Mouse (Mus musculus): Measurements from ENCODE around the gene Sfmbt1. TPM values are rescaled to one million over a fixed set of nuclear protein-coding genes. Genes with fewer than 3 reads are reported as not detected.

Sfmbt1 gene
- polyA plus RNA-seq (2012; rRNA removed): 6.7 and 7.3 TPM in 2 replicates

DNA sequence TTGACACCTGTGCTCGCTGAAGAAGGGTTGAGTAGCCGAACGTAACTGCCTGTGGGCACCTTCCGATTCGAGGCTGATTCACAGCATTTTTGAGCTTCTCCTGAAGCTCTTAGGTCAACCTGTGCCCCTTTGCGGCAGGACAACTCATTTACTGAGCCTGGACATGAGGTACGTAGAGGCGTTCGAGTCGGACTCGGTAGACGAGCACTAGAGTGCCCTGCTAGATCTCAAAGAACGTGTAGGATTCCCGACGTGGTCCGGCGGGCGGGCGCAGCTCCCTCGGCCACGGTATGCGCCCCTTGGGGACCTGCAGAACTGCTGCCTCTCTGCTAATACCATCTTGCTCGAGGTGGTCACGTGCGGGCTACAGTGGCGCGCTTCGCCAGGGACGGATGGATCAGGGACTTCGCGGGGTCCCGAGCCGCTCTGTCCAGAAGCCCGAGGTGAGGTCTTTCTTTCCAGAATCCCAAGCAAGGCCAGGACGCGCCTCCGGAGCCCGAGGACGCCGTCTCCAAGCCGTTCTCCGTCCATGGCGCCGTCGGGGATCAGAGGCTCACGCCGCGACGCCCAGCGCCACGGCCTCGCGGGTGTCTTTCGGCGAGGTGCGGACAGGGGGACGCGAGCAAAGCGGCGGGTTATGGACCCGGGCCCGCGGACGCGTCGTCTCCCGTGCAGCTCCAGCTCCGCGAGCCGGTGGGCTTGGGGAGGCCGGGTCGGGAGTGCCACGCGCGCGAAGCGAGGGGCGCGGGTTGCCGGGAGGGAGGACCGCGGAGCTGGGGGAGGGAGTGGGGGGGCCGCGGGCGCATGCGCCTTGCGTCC is at the start of gene Sfmbt1:
Gene Sfmbt1 (plus strand): TSS at position 51 of the 819 bp plus-strand sequence.
- Histone ChIP-seq H3K27ac (ENCODE audit: insufficient read depth, low read length) (peak within 1 kb of the TSS; percentile 90), H3K4me1 (ENCODE audit: control insufficient read depth, insufficient read depth, low read length) (peaks cover 2% of the 10 kb centered on the region; the same call in 1 of the 2 replicates), H3K4me3 (ENCODE audit: insufficient read depth, low read length) (peak within 1 kb of the TSS; percentile 81)
- no peak for TF ChIP-seq POLR2A (IDR thresholded peaks at IDR 0.05; ENCODE audit: extremely low read depth, insufficient read depth, low read length)
- TF ChIP-seq CTCF (IDR thresholded peaks at IDR 0.05; ENCODE audit: extremely low read depth, insufficient read depth, low read length): no peak

DNA sequence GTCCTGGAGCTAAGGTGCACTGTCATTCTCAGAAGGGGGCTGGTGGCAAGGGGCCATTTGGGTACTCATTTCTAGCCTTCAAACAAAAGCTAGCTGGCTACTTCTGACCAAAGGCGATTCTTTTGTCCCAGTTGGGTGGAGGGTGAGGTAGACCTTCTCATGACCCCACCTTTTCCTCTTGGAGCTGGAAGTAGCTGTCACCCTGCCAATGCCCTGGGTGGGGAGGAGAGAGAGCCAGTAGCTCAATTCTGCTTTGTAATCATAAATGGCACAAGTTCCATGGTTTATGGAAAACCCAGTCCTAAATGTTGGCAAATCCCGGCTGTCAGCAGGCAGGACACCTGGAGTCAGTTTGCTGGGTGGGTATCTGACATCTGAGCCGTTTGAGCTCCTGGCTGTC is 48.6 kb upstream of the Sfmbt1 start:
- Histone ChIP-seq H3K4me3 (ENCODE audit: insufficient read depth, low read length) (no peak overlapping the region), H3K27ac (ENCODE audit: insufficient read depth, low read length) (no peak overlapping the region), H3K4me1 (ENCODE audit: control insufficient read depth, insufficient read depth, low read length) (peaks cover 2% of the 10 kb centered on the region)
- TF ChIP-seq POLR2A (IDR thresholded peaks at IDR 0.05; ENCODE audit: extremely low read depth, insufficient read depth, low read length): no peak

DNA sequence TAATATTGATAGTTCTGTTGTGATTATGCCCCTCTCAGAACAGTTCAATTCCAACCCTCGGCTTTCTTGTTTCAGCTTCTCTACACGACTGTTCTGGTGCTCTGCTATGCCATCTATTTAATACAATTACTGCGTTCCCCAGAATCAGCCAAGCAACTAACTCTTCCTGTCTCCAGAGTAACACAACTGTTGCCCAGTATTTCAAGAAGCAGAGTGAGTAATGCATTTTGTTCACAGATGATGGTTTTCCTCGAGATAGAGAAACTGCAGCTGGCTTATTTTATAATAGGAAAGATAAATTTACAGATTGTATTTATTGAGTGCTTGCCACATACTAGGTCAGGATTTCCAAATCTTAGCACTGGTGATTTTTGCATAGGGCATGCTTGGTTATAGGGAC is 48.0 kb upstream of the Sfmbt1 start:
- no peak overlapping the region for H3K4me3 ChIP-seq (ENCODE audit: insufficient read depth, low read length)
- peaks cover 5% of the 10 kb centered on the region for H3K4me1 ChIP-seq (ENCODE audit: control insufficient read depth, insufficient read depth, low read length)
- no peak overlapping the region for H3K27ac ChIP-seq (ENCODE audit: insufficient read depth, low read length)
- no peak for TF ChIP-seq POLR2A (IDR thresholded peaks at IDR 0.05; ENCODE audit: extremely low read depth, insufficient read depth, low read length)
- no peak for TF ChIP-seq CTCF (IDR thresholded peaks at IDR 0.05; ENCODE audit: extremely low read depth, insufficient read depth, low read length)

DNA sequence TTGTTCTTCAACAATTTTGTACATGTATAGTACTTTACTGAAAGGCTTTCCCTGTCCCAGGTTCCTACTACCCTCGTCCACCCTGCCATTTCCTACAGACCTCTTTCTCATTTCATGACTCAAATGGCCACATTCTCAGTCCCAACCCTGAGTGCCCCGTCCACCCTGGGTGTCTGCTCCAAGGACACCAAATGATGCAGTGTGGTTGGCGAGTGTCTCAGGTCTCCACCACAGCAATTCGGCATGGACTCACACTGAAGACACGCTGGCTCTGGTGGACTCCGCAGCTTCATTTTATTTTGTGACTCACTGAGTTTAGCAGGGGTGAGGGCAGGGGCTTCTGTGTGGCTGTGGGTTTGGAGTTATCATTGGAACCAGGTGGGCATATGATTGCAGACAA is 44.5 kb upstream of the Sfmbt1 start:
- Histone ChIP-seq H3K4me1 (ENCODE audit: control insufficient read depth, insufficient read depth, low read length) (peaks cover 5% of the 10 kb centered on the region), H3K4me3 (ENCODE audit: insufficient read depth, low read length) (no peak overlapping the region), H3K27ac (ENCODE audit: insufficient read depth, low read length) (no peak overlapping the region)
- TF ChIP-seq POLR2A (IDR thresholded peaks at IDR 0.05; ENCODE audit: extremely low read depth, insufficient read depth, low read length) (no peak), CTCF (IDR thresholded peaks at IDR 0.05; ENCODE audit: extremely low read depth, insufficient read depth, low read length) (no peak)

DNA sequence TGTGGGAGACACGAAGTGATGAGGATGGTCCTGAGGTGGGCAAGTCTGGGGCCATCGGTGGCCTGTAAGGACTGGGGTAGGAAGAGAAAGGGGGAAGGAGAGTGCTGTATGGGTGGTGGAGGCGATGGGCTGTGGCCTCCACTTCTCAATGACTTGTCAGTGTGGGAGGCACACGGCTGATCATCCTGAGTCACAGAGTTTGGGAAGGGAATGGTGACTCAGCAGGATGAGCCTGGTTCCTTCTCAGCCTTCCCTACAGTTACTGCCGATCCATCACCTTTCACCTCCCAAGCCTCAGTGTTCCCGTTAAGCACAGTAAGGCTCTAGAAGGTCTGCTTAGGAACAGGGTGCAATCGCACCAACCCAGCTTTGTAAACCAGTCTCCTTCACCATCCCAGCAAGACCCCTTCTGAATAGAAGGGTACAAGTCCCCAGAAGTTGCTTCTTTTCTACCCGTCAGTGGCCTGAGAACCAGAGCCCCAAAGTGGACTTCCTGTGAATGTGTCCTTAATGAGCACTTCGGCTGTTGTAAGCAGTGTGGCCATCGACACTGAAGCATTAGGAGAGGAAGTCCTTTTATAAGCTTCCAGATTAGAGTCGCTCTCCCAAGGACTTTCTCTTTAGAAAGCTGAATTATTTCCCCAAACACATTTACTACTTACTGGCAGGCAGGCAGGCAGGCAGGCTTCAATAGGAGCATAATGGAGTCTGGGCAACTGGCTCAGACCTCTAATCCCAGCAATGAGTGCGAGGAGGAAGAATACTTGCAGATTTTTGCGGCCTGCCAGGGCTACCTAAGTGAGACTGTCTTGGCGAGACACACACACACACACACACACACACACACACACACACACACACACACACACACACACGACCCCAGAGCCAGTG is 43.3 kb upstream of the Sfmbt1 start:
- TF ChIP-seq CTCF (IDR thresholded peaks at IDR 0.05; ENCODE audit: extremely low read depth, insufficient read depth, low read length) (no peak), POLR2A (IDR thresholded peaks at IDR 0.05; ENCODE audit: extremely low read depth, insufficient read depth, low read length) (no peak)
- peak overlapping the region; percentile 85; the same call in 1 of the 2 replicates for H3K27ac ChIP-seq (ENCODE audit: insufficient read depth, low read length)
- no peak overlapping the region for H3K4me3 ChIP-seq (ENCODE audit: insufficient read depth, low read length)
- peaks cover 5% of the 10 kb centered on the region for H3K4me1 ChIP-seq (ENCODE audit: control insufficient read depth, insufficient read depth, low read length)

DNA sequence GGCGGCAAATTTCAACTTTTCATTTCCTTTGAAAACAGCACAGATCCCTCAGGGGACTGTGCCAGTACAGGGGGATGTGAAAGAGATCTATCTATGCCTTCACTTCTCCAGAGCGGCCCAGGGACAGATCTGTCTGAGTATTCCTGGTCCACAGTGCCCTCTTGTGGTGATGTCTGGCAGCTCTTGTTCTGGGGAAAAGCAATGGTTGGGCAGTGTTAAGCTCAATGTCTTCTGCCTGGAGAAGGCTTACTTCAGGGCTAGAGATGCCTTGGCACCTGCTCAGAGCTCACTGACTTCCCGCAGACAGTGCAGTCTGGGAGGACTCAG is 42.7 kb upstream of the Sfmbt1 start:
- Histone ChIP-seq H3K27ac (ENCODE audit: insufficient read depth, low read length) (no peak overlapping the region), H3K4me1 (ENCODE audit: control insufficient read depth, insufficient read depth, low read length) (peaks cover 5% of the 10 kb centered on the region), H3K4me3 (ENCODE audit: insufficient read depth, low read length) (no peak overlapping the region)
- TF ChIP-seq POLR2A (IDR thresholded peaks at IDR 0.05; ENCODE audit: extremely low read depth, insufficient read depth, low read length): no peak
- TF ChIP-seq CTCF (IDR thresholded peaks at IDR 0.05; ENCODE audit: extremely low read depth, insufficient read depth, low read length): peak; percentile 97

DNA sequence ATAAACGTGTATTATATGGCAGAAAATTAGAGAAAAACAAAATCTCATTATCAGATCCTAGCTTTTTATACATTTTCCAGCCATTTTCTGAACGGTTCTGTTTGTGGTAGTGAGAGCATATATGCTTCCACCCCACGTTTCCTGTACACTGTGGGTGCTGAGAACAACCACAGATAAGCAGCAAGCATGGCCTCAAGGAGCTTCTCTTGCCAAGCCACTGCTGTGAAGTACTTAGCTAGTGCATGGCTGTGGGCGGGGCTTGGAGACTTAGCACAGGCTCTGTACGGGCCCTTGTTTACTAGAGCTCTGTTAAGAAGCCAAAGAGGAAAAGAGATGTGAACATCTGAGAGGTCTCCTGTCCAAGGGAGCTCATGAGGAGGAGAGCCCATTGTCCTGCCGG is 39.7 kb upstream of the Sfmbt1 start:
- TF ChIP-seq POLR2A (IDR thresholded peaks at IDR 0.05; ENCODE audit: extremely low read depth, insufficient read depth, low read length) (no peak), CTCF (IDR thresholded peaks at IDR 0.05; ENCODE audit: extremely low read depth, insufficient read depth, low read length) (no peak)
- Histone ChIP-seq H3K4me3 (ENCODE audit: insufficient read depth, low read length) (no peak overlapping the region), H3K4me1 (ENCODE audit: control insufficient read depth, insufficient read depth, low read length) (peaks cover 5% of the 10 kb centered on the region), H3K27ac (ENCODE audit: insufficient read depth, low read length) (no peak overlapping the region)

DNA sequence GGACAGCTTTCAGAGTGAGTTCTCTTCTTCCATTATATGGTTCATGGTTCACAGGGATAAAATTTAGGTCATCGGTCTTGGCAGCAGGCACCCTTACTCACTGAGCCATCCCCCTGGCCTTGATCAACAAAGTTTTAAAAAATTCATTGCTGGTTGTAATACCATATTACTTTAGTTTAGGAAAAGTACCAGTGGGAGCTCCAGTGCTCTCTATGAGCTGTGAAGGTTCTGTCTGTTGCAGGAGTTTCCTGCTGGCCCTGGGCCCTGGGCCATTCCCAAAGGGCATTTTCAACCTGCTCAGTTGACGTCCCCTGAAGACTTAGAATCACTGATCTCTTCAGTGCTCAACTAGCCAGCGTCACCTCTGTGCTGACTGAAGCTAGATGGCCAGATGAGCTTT is 32.5 kb upstream of the Sfmbt1 start:
- Histone ChIP-seq H3K4me1 (ENCODE audit: control insufficient read depth, insufficient read depth, low read length) (no peaks in the 10 kb centered on the region), H3K27ac (ENCODE audit: insufficient read depth, low read length) (no peak overlapping the region), H3K4me3 (ENCODE audit: insufficient read depth, low read length) (no peak overlapping the region)
- TF ChIP-seq CTCF (IDR thresholded peaks at IDR 0.05; ENCODE audit: extremely low read depth, insufficient read depth, low read length) (no peak), POLR2A (IDR thresholded peaks at IDR 0.05; ENCODE audit: extremely low read depth, insufficient read depth, low read length) (no peak)

DNA sequence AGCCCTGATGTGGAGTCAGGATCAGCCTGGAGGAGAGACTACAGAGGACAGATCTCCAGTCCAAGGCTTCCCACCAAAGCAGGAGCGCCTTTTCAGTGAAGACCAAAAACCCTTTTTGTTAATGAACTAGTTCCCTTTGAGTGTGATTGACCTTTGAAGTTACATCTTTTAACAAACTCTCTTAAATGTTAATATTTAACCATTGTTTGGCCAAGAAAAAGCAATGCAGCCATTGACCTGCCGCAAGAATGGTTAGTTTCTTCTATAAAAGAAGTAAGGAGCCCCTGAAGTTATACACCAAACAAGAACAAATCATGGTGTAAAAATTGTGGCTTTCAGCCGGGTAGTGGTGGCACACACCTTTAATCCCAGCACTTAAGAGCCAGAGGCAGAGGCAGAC is 24.0 kb upstream of the Sfmbt1 start:
- TF ChIP-seq POLR2A (IDR thresholded peaks at IDR 0.05; ENCODE audit: extremely low read depth, insufficient read depth, low read length) (no peak), CTCF (IDR thresholded peaks at IDR 0.05; ENCODE audit: extremely low read depth, insufficient read depth, low read length) (no peak)
- Histone ChIP-seq H3K4me3 (ENCODE audit: insufficient read depth, low read length) (no peak overlapping the region), H3K4me1 (ENCODE audit: control insufficient read depth, insufficient read depth, low read length) (no peaks in the 10 kb centered on the region), H3K27ac (ENCODE audit: insufficient read depth, low read length) (no peak overlapping the region)

Data from cortical plate, adult 2 months (tissue).